Mouse (Mus musculus): Measurements from ENCODE around the gene Rem1. TPM values are rescaled to one million over a fixed set of nuclear protein-coding genes. Genes with fewer than 3 reads are reported as not detected.

The Rem1 gene
- total RNA-seq, 1 experiment: 0.18 TPM

DNA sequence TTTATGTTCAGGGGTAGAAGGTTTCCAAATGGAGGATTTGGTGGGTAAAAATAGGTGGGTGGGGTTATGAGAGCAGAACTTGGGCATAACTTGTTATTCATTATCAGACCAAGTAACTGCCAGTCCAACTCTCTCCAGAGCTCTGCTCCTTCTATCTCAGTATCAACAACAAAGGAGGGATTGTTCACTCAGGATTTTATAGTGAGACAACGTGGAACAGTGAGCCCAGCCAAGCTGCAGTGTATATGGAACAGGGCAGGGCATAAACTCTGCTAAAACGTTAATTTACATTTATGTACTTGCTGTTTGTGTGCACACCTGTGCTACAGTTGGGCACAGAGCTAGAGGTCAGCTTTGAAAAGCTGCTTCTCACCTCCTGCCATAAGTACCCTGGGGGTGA lies 38.3 kb upstream of the Rem1 start:
- Histone ChIP-seq H3K36me3 (ENCODE audit: control insufficient read depth, insufficient read depth, low read length, poor library complexity, severe bottlenecking) (no peaks in the 10 kb centered on the region), H3K4me1 (ENCODE audit: control insufficient read depth in 2 of 2, insufficient read depth in 2 of 2, low read length in 2 of 2, poor library complexity in 1 of 2) (no peaks in the 10 kb centered on the region), H3K9ac (ENCODE audit: insufficient read depth, low read depth, low read length, poor library complexity, severe bottlenecking) (no peak overlapping the region), H3K9me3 (ENCODE audit: control insufficient read depth, insufficient read depth, low read depth, low read length) (no peaks in the 10 kb centered on the region), H3K27ac (ENCODE audit: insufficient read depth, low read depth, low read length, poor library complexity, severe bottlenecking) (no peak overlapping the region), H3K4me3 (ENCODE audit: insufficient read depth in 1 of 2, low read depth in 1 of 2, low read length in 2 of 2, poor library complexity in 1 of 2, severe bottlenecking in 1 of 2) (no peak overlapping the region)
- TF ChIP-seq MAFK (IDR thresholded peaks at IDR 0.05; ENCODE audit: insufficient read depth, low read depth, low read length): no peak
- TF ChIP-seq ZC3H11A (IDR thresholded peaks at IDR 0.05; ENCODE audit: borderline replicate concordance, low read depth, low read length): no peak
- TF ChIP-seq HCFC1 (IDR thresholded peaks at IDR 0.05; ENCODE audit: borderline replicate concordance, insufficient read depth, low read length): no peak
- no peak for TF ChIP-seq CHD2 (IDR thresholded peaks at IDR 0.05; ENCODE audit: low read depth, low read length)
- no peak for TF ChIP-seq ZNF384 (IDR thresholded peaks at IDR 0.05; ENCODE audit: low read depth, low read length)
- in situ Hi-C loops (cut with MboI; ENCODE audit: low sequenced_read_pairs in 2 of 2, unreplicated experiment in 2 of 2): no loop called here
- no peak for DNase-seq (ENCODE audit: low read depth, low spot score)

DNA sequence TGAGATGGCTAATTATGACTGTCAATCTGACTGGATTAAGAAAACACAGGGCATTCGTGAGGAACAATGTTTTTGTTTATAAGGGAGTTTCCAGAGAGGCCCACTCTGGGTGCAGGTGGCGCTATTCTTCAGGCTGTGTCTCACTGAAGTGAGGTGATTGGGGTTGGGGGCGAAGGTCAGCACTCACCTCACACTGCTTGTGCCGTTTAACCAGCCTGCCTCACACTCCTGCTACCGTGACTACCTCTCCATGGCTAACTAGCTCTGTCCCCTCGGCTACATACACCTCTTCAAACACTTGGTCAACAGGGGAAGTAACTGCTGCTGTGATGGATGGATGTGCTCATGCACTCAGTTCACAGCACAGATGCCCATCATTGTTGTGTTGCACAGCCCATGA lies 37.7 kb upstream of the Rem1 start:
- H3K27ac ChIP-seq (ENCODE audit: insufficient read depth, low read depth, low read length, poor library complexity, severe bottlenecking): no peak overlapping the region
- in situ Hi-C loops (cut with MboI; ENCODE audit: low sequenced_read_pairs in 2 of 2, unreplicated experiment in 2 of 2): no loop called here
- DNase-seq (ENCODE audit: low read depth, low spot score): no peak
- H3K4me3 ChIP-seq (ENCODE audit: insufficient read depth in 1 of 2, low read depth in 1 of 2, low read length in 2 of 2, poor library complexity in 1 of 2, severe bottlenecking in 1 of 2): no peak overlapping the region
- no peaks in the 10 kb centered on the region for H3K36me3 ChIP-seq (ENCODE audit: control insufficient read depth, insufficient read depth, low read length, poor library complexity, severe bottlenecking)
- H3K9ac ChIP-seq (ENCODE audit: insufficient read depth, low read depth, low read length, poor library complexity, severe bottlenecking): no peak overlapping the region
- no peaks in the 10 kb centered on the region for H3K9me3 ChIP-seq (ENCODE audit: control insufficient read depth, insufficient read depth, low read depth, low read length)
- TF ChIP-seq HCFC1 (IDR thresholded peaks at IDR 0.05; ENCODE audit: borderline replicate concordance, insufficient read depth, low read length) (no peak), CHD2 (IDR thresholded peaks at IDR 0.05; ENCODE audit: low read depth, low read length) (no peak), ZNF384 (IDR thresholded peaks at IDR 0.05; ENCODE audit: low read depth, low read length) (no peak), MAFK (IDR thresholded peaks at IDR 0.05; ENCODE audit: insufficient read depth, low read depth, low read length) (no peak), ZC3H11A (IDR thresholded peaks at IDR 0.05; ENCODE audit: borderline replicate concordance, low read depth, low read length) (no peak)
- no peaks in the 10 kb centered on the region for H3K4me1 ChIP-seq (ENCODE audit: control insufficient read depth in 2 of 2, insufficient read depth in 2 of 2, low read length in 2 of 2, poor library complexity in 1 of 2)

DNA sequence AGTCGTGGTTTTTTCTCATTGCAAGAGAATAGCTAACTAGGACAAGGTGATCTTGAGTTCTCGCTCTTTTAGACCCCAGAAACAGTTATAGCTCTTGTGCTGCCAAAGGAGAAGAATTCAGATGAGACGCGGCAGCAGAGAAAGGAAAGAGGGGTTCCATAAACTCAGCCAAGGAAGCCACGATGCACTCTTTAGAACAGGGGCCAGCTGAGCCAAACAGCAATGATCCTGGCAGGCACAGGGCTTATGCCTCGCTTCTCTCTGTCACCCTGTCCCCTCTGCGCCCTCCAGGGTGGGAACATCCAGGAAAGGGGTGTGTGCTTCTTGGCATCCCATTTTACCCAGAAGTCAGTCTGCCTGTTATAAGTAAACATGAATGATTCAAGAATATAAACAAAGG lies 27.5 kb upstream of the Rem1 start, which contains the start of gene Defb45:
Defb45 (minus strand) TSS at position 101 of the 400 bp plus-strand sequence.
- Histone ChIP-seq H3K36me3 (ENCODE audit: control insufficient read depth, insufficient read depth, low read length, poor library complexity, severe bottlenecking) (no peaks in the 10 kb centered on the region), H3K4me3 (ENCODE audit: insufficient read depth in 1 of 2, low read depth in 1 of 2, low read length in 2 of 2, poor library complexity in 1 of 2, severe bottlenecking in 1 of 2) (no peak within 1 kb of the TSS), H3K4me1 (ENCODE audit: control insufficient read depth in 2 of 2, insufficient read depth in 2 of 2, low read length in 2 of 2, poor library complexity in 1 of 2) (peaks cover 0 to 2% of the 10 kb centered on the region in 2 experiments; a peak in 1 of 4 replicates), H3K27ac (ENCODE audit: insufficient read depth, low read depth, low read length, poor library complexity, severe bottlenecking) (no peak within 1 kb of the TSS), H3K9ac (ENCODE audit: insufficient read depth, low read depth, low read length, poor library complexity, severe bottlenecking) (no peak within 1 kb of the TSS), H3K9me3 (ENCODE audit: control insufficient read depth, insufficient read depth, low read depth, low read length) (no peaks in the 10 kb centered on the region)
- DNase-seq (ENCODE audit: low read depth, low spot score): no peak
- TF ChIP-seq HCFC1 (IDR thresholded peaks at IDR 0.05; ENCODE audit: borderline replicate concordance, insufficient read depth, low read length): no peak
- TF ChIP-seq ZC3H11A (IDR thresholded peaks at IDR 0.05; ENCODE audit: borderline replicate concordance, low read depth, low read length): no peak
- no peak for TF ChIP-seq CHD2 (IDR thresholded peaks at IDR 0.05; ENCODE audit: low read depth, low read length)
- no peak for TF ChIP-seq ZNF384 (IDR thresholded peaks at IDR 0.05; ENCODE audit: low read depth, low read length)
- TF ChIP-seq MAFK (IDR thresholded peaks at IDR 0.05; ENCODE audit: insufficient read depth, low read depth, low read length): no peak
- in situ Hi-C loops (cut with MboI; ENCODE audit: low sequenced_read_pairs in 2 of 2, unreplicated experiment in 2 of 2): no loop called here

DNA sequence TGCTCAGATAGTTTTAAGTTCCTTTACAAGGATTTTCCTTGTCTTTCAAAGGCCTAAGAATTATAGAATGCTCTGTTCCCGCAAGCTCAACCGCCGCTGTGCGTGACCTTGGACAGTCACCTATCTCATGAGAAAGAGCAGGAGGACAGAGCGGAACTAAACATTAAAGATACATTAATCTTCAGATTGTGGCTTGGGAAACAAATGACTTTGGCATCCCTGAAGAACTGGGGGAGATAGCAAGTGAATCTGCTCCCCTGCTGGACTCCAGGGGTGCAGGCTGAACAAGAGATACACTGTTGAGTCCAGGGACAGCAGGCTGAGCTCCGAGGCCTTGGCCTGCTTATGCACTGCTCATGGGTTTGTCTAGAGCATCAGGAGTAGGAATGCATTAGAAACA lies 26.7 kb upstream of the Rem1 start:
- no peak overlapping the region for H3K9ac ChIP-seq (ENCODE audit: insufficient read depth, low read depth, low read length, poor library complexity, severe bottlenecking)
- H3K9me3 ChIP-seq (ENCODE audit: control insufficient read depth, insufficient read depth, low read depth, low read length): no peaks in the 10 kb centered on the region
- DNase-seq (ENCODE audit: low read depth, low spot score): no peak
- H3K4me1 ChIP-seq (ENCODE audit: control insufficient read depth in 2 of 2, insufficient read depth in 2 of 2, low read length in 2 of 2, poor library complexity in 1 of 2): peaks cover 0 to 2% of the 10 kb centered on the region in 2 experiments; a peak in 1 of 4 replicates
- no peaks in the 10 kb centered on the region for H3K36me3 ChIP-seq (ENCODE audit: control insufficient read depth, insufficient read depth, low read length, poor library complexity, severe bottlenecking)
- no peak for TF ChIP-seq HCFC1 (IDR thresholded peaks at IDR 0.05; ENCODE audit: borderline replicate concordance, insufficient read depth, low read length)
- no peak for TF ChIP-seq MAFK (IDR thresholded peaks at IDR 0.05; ENCODE audit: insufficient read depth, low read depth, low read length)
- no peak for TF ChIP-seq ZNF384 (IDR thresholded peaks at IDR 0.05; ENCODE audit: low read depth, low read length)
- no peak for TF ChIP-seq ZC3H11A (IDR thresholded peaks at IDR 0.05; ENCODE audit: borderline replicate concordance, low read depth, low read length)
- TF ChIP-seq CHD2 (IDR thresholded peaks at IDR 0.05; ENCODE audit: low read depth, low read length): no peak
- in situ Hi-C loops (cut with MboI; ENCODE audit: low sequenced_read_pairs in 2 of 2, unreplicated experiment in 2 of 2): no loop called here
- H3K4me3 ChIP-seq (ENCODE audit: insufficient read depth in 1 of 2, low read depth in 1 of 2, low read length in 2 of 2, poor library complexity in 1 of 2, severe bottlenecking in 1 of 2): no peak overlapping the region
- H3K27ac ChIP-seq (ENCODE audit: insufficient read depth, low read depth, low read length, poor library complexity, severe bottlenecking): no peak overlapping the region
